Mouse (Mus musculus): ENCODE data around the gene Rhpn2.
A peak's percentile ranks its signal among the peaks of the same experiment; 100 is the strongest.

The Rhpn2 gene

GRCm38 (mm10) chr7:35388694-35389093, 54.7 kb downstream of the Rhpn2 start:
- DNase-seq (ENCODE audit: low read depth, low spot score), result no peak

DNA sequence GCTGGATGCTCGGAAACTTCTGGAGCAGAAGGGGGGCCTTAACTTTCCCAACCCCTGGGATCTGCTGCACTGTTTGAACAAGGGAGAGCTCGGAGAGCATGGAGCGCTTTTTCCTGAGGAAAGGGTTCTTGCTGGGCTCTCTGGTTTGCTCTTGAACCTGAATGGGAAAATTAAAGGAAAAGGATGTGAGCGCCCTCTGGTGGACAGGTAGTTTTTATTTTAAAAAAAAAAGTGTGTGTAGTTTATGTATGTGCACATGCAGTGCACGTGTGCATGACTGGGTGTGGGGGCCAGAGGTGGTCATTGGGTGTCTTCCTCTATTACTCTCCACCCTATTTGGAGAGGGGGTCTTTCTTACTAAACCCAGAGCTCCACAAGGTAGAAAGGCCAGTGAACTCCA, 59.0 kb downstream of the Rhpn2 start:
- DNase-seq (ENCODE audit: low read depth, low spot score), result peak; percentile 53

DNA sequence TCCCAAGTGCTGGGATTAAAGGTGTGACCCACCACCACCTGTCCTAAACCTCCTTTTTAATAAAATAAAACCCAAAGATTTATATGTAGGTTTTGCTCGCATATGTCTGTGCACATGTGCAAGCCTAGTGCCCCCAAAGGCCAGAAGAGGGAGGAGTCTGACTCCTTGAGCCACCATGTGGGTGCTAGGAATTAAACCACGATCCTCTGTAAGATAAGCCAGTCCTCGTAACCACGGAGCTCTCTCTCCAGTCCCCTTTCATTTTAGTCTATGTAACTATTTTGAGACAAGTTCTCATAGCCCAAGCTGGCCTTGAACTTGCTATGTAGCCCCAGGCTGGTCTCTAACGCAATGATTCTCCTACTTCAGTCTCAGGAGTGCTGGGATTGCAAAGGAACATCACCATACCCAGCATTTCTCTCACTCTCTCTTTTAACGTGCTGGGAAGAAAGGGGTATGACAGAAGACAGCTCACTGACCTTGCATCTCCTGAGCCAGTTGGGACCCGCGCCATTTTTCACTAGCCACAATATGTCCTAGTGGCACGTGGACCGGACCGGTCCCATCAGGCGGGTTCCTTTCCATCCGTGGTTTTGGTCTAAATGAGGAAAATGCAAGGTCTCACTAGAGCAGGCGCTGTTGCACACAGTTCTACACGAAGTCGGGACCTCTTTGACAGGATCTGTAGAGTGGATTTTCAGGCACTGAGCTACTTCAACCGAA, 61.9 kb downstream of the Rhpn2 start:
- DNase-seq (ENCODE audit: low read depth, low spot score), result peak; percentile 42

- peak; percentile 98 for DNase-seq (ENCODE audit: low read depth, low spot score)
These were observed 62.7 kb downstream of the Rhpn2 start, which contains the start of the genes Faap24 and Cep89 for GRCm38 (mm10) chr7:35396542-35397168. Faap24 (minus strand) TSS chr7:35396836. Cep89 (plus strand) TSS chr7:35397035.

DNA sequence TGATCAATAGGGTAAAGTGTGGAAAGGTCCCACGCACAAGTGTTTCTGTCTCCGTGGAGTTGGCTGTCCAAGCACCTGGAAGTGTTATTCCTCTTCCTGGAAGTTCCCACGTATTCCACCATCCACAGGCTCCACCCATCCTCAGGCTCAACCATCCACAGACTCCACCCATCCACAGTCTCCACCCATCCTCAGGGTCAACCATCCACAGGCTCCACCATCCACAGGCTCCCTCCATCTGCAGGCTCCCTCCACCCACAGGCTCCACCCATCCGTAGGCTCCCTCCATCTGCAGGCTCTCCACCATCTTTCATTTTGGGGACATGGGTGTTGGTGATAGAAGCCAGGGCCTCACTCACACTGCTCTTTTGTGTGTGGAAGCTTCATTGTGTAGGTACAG, 67.2 kb downstream of the Rhpn2 start:
- DNase-seq (ENCODE audit: low read depth, low spot score), result no peak

GRCm38 (mm10) chr7:35415226-35415625, 81.3 kb downstream of the Rhpn2 start:
- peak; percentile 6 for DNase-seq (ENCODE audit: low read depth, low spot score)

DNA sequence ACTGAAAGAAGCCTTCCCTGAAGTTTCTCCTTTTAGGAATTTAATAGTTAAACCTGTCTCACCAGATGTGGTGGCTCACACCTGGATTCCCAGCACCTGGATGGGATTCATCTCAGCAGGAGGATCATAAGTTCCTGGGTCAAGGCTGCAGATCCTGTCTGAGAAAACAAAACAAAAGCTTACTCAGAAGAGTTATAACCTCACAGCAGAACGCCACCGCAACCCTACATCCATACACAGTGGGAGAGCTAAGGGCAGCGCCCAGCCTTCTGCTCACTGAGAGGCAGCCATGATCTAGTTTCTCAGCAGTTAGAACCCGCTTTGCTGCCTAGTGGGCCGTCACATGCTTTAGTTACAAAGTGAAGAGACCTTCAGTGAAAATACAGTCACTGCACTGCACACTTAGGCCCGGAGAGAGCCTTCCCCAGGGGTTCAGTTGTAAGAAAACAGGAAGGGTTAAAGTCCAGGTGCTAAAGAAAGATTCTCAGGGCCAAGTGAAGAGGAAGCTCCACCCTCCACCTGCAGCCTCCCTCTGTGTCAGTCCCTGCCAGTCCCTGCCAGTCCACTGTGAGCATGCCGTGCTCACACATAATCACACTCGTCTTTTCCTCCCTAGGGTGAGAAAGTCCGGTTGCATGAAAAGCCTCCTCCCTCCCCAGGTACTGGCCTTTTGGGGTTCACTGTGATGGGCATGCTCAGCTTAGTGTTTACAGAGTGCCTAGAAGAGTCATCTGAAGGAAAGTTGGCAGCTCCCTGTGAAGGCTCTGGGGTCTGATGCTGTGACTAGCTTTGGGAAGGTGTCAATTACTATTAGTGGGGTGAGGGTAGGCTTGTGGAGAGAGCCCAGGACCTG, 82.1 kb downstream of the Rhpn2 start:
- DNase-seq (ENCODE audit: low read depth, low spot score), result no peak

DNA sequence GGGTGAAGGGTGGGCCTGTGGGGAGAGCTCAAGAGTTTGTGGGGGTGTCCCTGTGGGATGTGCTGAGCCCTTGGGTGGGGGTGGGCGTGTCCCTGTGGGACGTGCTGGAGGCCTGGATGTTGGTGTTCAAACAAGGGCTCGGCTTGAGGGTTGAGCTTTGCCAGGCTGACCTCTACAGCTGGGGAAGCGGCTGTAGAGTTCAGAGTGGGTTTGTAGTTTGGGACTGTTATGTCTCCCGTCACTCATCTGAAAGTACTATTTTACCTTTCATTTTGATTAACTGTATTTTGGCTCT, 82.6 kb downstream of the Rhpn2 start:
- no peak for DNase-seq (ENCODE audit: low read depth, low spot score)

- no peak for DNase-seq (ENCODE audit: low read depth, low spot score)
These were observed 89.1 kb downstream of the Rhpn2 start for GRCm38 (mm10) chr7:35423071-35423470.

- no peak for DNase-seq (ENCODE audit: low read depth, low spot score)
These were observed 94.2 kb downstream of the Rhpn2 start for GRCm38 (mm10) chr7:35428146-35428545.

GRCm38 (mm10) chr7:35435266-35435665, 101.3 kb downstream of the Rhpn2 start:
- DNase-seq (ENCODE audit: low read depth, low spot score), result no peak

Data from 3T3-L1 (cell line).